Mouse (Mus musculus) adipocyte (in vitro differentiated cells): ENCODE data around the gene Tshz2.
"Not testable (repeated sequence)": the region's sequence is repeated elsewhere in the genome, so short reads cannot be mapped to it uniquely, and the experiment has no call there.

Experiments
- DNase-seq: peaks from one replicate; pipeline ENCODE4 v3.0.0-alpha.2; 2016; ENCODE audit warnings: low spot score

The Tshz2 gene

DNA sequence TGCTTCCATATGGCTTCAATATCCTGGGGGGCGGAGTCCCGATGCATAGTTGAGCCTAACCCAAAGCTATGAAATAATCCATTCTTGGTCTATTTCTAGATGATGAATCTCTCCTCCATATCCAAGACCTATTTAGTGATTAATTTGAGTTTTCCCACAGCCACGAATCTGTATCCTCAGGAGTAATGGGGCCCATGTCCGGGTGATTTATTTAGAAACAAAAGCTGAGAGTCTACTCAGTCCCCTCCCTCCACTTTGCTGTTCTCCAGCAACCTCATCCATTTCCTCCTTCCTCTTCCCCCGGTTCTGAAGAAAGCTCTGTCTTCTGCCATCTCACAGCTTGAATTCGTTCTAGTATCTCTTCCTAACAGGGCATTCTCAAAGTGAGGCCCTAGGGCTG lies 125.3 kb downstream of the Tshz2 start:
- no peak for DNase-seq

DNA sequence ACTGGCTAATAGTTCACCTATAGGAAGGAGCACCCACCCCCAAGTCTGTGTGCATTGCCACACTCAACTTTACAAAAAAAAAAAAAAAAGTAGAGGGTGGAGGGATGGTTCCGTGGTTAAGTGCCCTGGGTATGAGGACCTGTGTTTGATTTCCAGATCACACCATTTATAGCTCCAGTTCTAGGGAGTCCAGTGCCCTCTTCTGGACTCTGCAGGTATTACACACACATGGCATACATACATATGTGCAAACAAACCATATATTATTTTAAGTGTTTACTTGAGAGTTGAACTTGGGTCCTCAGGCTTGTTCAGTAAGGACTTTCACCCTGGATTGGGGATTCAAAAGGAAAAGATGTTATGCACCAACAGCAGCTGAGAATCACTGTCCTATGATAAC lies 127.3 kb downstream of the Tshz2 start:
- no peak for DNase-seq

DNA sequence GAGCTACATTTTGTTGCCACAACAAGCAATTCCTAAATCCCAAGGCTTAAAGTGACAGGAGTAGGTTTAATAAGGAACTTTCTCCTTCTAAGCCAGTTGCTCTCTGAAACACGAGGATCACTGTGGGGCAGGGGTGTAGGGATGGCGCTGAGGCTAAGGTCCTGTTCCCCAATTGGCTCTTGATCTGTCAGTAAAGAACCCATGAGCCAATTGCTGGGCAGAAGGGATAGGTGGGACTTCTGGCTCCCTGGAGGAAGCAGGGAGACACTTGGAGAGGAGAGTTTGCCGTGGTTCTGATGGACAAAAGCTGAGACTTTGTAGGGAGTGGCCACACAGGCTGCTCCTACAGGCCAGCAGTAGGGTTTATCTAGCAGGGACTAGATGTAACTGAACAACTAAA lies 128.9 kb downstream of the Tshz2 start:
- no peak for DNase-seq

DNA sequence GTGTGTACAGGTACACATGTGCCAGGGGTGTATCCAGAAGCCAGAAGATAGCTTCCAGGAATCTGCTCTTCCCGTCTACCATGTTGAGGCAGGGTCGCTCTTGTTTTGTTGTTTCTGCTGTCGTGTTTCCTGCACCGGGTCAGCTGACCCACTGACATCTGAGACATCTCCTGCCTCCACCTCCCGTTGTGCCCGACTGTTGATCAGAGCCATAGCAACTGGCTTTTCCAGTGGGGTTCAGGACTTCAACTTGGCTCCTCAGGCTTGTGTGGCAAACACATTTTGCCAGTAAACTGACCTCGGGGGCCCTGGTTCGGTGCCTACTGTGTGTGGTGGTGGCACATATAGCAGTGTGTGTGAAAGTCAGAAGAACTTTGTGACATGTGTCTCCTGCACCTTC lies 129.5 kb downstream of the Tshz2 start:
- no peak for DNase-seq

DNA sequence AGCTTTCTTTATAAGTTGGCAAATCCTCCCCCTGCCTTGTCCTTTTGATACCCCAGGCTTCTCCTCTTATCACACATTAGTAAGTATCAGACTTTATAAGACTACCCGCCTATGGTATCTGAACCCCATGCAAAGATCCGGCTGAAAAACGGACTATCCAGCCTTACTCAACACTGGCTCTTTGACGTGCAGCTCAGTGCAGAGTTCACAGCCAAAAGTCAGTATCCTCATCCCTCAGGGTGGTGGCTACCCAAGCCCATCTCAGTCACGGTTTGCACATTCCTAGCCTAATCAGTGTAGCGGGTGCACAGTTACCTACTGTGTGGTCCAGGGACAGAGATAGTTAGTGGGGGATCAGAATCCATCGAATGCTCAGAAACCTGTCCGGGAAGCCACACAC lies 130.9 kb downstream of the Tshz2 start:
- DNase-seq = no peak

DNA sequence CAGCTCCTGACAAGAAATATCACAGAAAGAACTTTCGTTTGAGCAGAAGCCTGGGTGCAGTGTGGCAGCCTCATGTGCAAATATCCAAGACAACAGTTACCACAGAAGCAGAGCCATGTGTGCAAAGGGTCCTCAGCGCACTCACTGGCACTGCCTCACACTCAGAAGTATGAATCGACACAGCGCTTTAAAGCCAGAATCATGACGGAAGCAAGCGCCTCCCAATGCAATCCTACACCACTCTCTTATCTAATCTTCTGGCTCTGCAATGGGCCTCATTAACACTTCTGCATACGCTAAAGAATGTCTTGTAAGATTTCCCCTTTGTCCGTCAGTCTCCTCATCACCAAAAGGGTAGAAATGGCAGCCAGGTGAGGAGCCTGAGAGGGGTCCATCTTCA lies 133.4 kb downstream of the Tshz2 start:
- no peak for DNase-seq

DNA sequence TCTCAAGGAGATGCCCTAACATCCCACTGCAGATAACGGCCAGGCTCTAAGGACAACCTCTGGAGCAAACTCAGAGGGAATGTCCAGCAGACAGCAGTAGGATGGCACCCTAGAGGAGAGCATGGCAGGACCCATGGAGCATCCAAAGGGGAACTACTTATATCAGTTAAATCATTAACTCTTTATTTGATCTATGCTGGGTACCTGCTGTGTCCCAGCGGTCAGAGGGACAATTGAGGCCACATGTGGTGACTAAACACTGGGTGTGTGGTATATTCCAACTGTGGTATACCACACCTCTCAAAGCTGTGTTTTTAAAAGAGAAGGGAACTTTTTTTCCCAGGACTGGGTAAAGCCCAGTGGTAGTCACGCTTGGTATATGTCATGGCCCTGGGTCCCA lies 134.5 kb downstream of the Tshz2 start:
- no peak for DNase-seq

DNA sequence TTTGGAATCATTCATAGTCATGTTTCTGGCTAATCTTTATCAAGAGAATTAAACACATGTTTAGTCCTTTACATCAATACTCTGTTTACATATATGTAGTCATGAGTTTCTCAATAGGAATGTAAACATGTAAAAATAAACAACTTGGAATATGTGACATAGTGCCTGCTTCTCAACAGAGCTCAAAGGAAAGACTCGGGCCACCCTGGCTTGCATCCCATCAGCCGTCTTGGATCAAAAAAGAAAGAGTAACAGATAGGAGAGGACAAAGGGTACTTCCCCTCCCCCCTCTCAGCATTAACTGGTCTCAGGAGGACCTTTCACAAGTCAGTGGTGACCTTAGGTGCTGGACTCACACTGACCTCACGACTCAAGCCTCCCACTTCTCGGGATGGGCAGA lies 142.3 kb downstream of the Tshz2 start:
- no peak for DNase-seq

DNA sequence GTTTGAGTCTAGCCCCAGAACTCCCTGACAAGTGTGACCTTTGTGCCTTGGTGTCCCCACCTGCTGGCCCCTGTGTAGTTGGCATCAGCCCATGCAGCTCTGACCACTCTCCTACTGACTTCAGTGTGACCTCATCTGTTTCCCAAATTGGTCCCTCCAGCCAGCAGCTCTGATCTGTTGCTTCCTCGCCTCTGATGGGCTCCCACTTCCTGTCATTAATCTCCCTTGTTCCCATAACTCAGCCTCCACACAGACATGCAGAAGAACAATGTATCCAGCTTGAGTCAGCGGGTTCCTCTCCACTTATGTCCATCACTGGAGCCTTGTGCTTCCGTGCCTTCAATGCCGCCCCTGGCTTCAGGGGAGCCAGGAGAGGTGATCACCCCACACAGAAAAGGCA lies 144.4 kb downstream of the Tshz2 start:
- DNase-seq = no peak

DNA sequence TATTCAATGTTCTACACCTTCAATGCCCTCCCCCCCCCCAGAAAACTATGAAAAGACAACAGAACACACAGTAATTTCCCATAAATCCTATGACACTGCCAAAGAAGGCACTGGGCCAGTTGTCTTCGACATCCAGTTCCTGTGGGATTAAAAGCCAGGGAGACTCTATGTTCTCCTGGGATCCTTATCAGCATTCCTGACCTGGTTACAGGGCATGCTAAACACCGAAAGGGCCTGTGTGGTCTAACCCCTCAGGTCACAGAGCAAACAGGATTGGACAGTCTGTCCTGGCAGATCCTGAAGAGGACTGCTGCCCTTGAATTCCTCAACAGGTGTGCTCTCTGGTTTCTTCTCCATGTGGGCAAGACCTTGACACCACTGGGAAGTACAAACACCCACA lies 145.0 kb downstream of the Tshz2 start:
- no peak for DNase-seq

DNA sequence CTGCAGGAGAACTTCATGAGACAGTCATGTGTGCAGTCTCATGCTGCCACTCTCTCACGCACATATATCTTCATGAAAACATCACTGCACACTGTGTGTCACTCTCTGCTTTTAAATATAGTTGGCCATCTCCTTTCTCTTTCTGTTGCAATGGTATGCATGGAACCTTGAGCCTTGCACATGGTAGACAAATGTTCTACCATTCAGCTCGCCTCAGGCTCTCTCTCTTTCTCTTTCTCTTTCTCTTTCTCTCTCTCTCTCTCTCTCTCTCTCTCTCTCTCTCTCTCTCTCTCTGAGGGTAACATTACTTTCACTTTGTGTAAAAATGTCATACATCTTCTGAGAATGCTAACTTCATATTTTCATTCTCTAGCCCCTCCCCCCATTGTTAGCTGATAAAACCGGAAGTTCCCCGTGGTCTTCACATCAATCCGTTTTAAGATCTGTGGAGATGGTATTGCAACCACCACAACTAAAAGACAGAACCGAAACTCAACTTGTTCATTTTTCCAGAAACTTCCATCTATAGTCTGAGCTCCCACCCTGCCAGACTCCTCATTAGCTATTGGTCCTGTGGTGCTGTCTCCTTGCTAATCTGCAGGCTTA lies 146.0 kb downstream of the Tshz2 start:
- no peak for DNase-seq

DNA sequence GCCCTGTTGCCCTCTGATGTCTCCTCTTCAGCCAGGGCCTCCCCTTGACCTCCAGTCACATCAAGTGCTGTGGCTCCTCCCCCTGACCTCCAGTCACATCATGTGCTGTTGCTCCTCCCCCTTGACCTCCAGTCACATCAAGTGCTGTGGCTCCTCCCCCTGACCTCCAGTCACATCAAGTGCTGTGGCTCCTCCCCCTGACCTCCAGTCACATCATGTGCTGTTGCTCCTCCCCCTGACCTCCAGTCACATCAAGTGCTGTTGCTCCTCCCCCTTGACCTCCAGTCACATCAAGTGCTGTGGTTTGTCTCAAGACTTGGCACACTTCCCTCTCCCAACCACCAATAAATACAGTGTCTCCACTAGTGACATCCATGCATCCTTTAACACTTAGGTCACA lies 148.9 kb downstream of the Tshz2 start:
- DNase-seq = not testable (repeated sequence)

DNA sequence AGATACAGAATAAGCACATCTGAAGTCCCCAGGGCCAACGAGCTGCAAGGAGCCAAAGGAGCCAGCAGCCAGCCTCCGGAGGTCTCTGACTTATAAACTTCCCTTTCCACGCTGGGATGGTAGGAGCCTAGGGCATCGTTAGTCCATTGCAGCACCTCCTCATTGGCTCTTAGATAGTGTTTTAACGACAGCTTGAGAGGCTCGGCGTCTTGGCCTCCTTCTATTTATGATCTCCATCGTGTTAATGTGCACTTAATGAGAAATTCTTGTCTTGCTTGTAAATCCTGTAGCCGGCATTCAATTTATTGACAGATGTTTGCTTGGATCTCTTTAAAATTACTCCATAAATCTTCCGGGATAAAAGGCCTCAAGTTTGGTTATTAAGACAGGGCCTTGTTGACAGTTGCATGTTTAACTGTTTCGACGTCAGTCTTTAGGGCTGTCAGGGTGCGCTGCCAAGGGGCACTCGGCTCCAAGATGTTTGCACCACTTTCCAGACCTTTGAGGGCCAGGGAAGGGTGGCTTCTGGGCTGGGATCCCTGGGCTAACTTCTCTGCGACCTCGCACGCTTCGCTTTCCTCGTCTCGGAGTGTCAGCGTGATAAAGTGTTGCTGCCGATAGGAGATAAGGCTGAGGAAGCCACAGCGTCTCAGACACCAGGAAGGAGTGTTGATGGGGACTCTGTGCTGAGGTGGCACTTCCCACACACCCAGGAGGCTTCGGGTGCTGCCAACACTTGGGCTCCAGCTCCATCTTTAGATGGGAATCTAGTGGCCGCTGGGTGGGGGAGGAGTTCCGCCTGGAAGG lies 150.3 kb downstream of the Tshz2 start:
- no peak for DNase-seq

DNA sequence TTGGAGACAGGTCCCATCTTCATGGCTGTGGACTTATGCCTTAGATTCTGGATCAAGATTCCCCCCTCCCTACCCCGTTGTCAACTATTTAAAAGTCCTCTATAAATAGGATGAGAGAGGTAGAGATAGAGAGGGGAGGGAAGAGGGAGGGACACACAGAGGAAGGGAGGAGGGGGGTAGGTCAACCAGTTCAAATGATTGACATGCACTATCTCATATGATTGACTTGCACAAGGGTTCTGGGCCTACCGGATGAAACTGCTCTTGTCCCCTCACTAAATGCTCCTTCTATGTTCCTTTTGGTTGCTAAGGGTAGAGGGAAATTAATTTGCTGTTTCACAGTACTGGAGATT lies 150.8 kb downstream of the Tshz2 start:
- DNase-seq = no peak

DNA sequence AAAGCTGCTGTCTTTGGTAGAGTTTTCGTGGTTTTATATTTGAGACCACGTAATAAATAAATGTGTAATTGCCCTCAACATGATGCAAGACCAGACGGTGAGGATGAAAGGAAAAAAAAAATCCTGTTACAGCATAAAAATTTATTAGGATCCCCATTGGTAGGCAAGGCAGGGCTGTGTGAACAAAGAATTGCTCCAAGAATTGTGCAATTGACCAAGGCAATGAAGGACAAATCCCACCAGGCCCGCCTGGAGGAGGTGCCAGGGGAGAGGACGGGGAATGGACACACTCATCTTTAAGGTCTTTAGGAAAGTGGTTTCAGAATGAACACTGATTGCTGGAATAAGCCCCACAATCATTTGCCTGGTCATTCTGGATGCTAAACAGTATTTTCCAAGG lies 154.6 kb downstream of the Tshz2 start:
- DNase-seq = no peak

DNA sequence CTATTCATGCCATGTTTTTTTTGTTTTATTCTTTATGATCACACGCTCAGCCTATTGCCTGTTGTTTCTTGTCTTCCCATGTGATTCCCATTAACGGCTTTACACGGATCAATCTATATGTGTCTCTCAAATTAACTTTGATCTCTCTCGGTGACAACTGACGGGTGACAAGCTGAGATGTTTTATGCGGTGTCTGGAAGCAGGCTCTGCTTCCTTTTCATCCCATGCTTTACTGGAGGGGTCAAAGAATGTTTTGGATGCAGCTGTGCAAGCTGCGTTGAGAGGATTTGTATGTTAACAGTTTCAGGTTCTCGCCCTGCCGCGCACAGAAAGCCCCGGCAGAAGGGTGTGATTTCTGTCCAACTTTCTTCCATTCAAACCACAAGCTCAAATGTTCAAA lies 155.1 kb downstream of the Tshz2 start:
- no peak for DNase-seq

DNA sequence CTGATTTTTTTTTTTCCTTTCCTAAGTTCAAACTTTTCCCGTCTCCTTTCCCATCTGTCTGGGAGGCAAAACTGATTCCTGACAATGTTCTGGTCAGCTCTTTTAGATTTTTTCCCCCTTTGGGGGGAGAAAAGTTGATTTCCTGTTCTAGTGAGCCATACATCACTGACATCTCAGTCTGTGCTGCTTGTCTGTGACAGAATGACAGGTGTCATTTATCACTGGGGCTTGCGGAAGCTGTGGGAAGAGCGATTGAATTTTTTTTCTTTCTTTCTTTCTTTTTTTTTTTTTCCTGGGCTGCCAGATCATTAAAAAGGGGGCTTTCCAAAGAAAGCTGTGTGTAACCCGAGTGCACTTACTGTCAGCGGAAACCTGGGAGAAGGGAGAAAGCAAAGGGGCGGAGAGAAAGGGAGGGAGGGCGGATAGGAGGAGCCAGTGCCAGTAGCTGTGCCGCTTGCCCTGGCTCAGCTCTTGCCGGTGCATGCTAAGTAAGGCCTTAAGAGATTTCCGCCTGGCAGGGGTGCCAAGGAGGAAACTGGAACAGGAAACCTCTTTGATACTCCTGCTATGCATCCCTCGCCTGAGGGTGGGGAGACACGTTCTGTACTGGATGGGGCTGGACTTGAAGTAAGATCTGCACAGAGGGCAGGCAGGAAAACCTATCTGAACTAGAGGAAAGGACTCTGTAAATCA lies 157.8 kb downstream of the Tshz2 start:
- DNase-seq = no peak

DNA sequence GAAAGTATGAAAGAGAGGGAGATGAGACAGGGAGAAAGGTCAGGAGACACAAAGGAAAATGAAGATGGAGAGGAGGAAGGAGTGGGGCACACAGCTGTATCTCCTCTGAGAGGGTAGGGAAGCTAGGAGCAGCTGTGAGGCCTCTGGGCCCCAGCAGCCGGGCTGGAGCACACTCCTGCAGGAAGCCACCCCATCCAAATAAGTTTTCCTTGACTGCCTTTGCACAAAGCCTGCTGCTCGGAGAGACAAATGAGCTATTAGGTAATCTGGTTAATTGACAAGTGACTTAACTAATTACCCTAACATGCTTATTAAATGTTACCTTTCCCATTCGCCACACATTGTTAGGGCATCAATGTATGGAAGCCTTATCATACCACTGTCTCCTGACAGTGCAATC lies 159.9 kb downstream of the Tshz2 start:
- DNase-seq = no peak

DNA sequence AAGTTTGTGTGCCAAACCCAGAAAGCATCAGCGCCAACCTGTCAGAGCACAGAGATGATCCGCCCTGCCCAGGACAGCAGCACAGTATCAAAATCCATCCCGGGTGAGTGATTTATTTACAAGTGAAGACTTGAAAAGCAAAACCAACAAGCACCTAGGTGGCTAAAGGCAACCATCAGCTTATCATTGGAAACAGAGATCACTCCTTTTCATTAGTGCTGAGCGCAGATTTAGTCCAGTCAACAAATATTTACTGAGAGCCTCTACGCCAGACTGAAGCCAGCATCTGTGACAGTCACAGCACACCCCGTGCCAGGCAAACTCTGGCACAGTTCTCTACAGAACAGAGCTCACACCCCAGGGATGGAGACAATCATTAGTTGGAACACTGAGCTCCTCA lies 169.4 kb downstream of the Tshz2 start:
- DNase-seq = no peak

DNA sequence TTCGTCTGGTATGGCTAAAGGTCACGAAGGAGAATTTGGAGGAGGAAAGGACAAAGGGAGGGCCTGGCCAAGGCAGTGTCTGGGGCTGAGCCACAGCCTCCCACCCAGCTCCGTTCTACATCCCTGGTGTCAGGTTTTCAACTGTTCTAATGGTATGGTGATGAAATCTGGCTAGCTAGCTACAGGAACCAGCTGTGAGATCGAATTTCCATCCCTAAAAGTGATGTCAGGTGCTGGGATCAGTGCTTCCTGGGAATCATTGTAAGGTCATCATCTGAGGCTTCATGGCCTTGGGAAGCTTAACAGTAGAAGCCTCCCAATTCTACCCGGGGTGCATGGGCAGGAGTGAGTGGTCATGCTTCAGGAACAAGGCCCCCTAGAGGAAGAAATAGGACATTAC lies 171.6 kb downstream of the Tshz2 start:
- no peak for DNase-seq

DNA sequence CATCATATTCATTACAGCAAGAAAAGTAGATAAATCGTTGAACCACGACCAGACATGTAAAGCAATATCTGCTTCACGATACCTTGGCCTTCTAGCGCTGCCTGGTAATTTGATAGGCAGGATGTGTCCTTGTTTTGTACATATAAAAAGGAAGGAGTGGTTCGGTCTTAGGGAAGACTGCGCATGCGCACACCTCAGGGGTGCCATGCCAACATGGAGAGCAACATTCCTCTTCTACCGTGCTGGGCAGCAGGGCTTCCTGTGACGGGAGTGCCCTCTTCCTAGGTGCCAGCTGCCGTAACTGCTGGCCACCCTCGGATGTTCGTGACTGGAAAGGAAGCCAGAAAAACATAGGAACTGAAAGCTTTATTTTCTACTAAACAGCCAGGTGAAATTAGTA lies 172.7 kb downstream of the Tshz2 start:
- DNase-seq = no peak

DNA sequence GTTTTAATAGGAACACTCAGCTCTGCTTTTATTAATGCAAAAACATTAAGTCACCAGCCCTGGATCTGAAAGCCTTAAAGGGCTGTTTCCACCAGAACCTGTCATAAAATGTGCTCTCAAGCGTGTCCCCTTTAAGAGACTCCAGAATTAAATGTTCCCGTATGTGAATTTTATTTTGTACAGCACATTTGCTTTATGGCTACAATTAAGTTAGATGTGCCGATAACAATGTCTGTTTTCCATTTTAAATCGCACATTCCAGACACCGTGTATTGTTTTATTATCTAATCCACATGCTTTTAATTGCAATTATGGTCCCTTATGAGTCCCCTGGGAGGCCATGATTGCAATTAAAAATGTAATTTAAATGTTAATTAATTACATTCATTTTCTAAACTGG lies 178.8 kb downstream of the Tshz2 start:
- DNase-seq = no peak

DNA sequence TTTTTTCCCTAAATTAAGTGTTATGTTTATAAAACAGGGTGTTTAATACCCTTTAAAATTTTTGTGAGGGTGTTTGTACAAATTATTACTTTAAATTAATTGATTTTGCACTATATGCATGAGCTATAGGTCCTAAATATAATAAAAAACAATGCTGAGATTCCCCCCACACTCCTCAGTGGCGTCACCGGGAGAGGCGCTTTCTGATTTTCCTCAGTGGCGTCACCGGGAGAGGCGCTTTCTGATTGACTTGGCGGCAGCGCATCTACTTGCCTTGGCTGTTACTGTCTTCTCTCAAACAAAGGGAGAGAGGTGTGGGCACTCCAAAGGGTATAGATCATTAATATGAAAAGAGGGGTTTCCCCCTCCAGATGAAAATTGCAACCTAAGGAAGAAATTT lies 179.2 kb downstream of the Tshz2 start:
- no peak for DNase-seq

DNA sequence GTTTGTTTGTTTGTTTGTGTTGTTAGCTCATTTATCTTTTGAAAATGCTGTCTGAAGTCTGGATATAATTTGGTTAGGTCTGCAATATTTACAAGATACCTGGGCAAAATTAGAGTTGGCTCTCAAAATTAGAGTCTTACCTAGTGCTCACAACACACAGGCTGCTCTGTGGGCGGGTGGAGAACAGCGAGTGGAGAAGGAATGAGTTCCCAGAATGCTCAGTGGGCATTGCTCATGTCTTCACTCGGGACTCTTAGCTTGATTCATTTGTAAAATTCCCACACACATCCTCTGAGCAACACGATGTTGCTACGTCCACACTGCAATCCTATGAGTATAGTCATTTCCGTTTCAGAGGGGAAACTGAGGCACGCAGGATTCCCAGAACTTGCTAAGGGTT lies 180.1 kb downstream of the Tshz2 start:
- no peak for DNase-seq
